Comparison of ENCODE assay signal across 8 mouse cellular contexts in genomic region chr3:53029046-53029445, GRCm38 (mm10). TPM values are rescaled to one million over a fixed set of nuclear protein-coding genes. Genes with fewer than 3 reads are reported as not detected.
A peak's percentile ranks its signal among the peaks of the same experiment; 100 is the strongest.
DNase-seq lines count a peak whose midpoint lies in the region; ATAC-seq and TF ChIP-seq lines count a peak whose summit lies in the region.

No protein-coding gene starts in this region.

- H3K79me2 ChIP-seq in liver, adult 2 months (ENCODE audit: control insufficient read depth, insufficient read depth, low read length), result no peaks in the 10 kb centered on the region

- WGBS in liver, adult 2 months, result 20% methylated on average over 7 of the region's 7 CpGs
- WGBS in liver, embryonic 12.5 days (ENCODE audit: insufficient replicate concordance), result 14% methylated on average over 7 of the region's 7 CpGs
- 26% methylated on average over 7 of the region's 7 CpGs for WGBS in embryonic facial prominence, embryonic 10.5 days
- 25% methylated on average over 7 of the region's 7 CpGs for WGBS in hindbrain, embryonic 15.5 days

- no peak overlapping the region for H3K9ac ChIP-seq in liver, adult 2 months (ENCODE audit: low read depth, low read length)
- no peak overlapping the region for H3K9ac ChIP-seq in liver, embryonic 12.5 days
- no peak overlapping the region for H3K9ac ChIP-seq in hindbrain, embryonic 15.5 days

- ATAC-seq in liver, embryonic 12.5 days, result no peak
- ATAC-seq in hindbrain, embryonic 15.5 days (ENCODE audit: low FRiP score, low read depth), result 0 out of 2 replicates have a peak, but pooled peaks have one; percentile 61

- no peak overlapping the region for H3K27ac ChIP-seq in liver, adult 2 months (replicated peaks; ENCODE audit: insufficient read depth, low read depth, low read length)
- H3K27ac ChIP-seq in liver, embryonic 12.5 days, result no peak overlapping the region
- H3K27ac ChIP-seq in embryonic facial prominence, embryonic 10.5 days (replicated peaks), result no peak overlapping the region
- H3K27ac ChIP-seq in hindbrain, embryonic 15.5 days (replicated peaks), result no peak overlapping the region

- H3K4me2 ChIP-seq in liver, embryonic 12.5 days, result no peak overlapping the region
- H3K4me2 ChIP-seq in hindbrain, embryonic 15.5 days, result no peak overlapping the region

- H3K27me3 ChIP-seq in liver, adult 2 months (ENCODE audit: control insufficient read depth, insufficient read depth, low read length), result 0 out of 2 replicates have a peak, but pooled peaks cover 2% of the 10 kb centered on the region
- H3K27me3 ChIP-seq in liver, embryonic 12.5 days (replicated peaks), result peaks cover 3% of the 10 kb centered on the region; the same call in 1 of the 2 replicates
- H3K27me3 ChIP-seq in embryonic facial prominence, embryonic 10.5 days (replicated peaks; ENCODE audit: low read depth, poor library complexity, severe bottlenecking), result peaks cover 10% of the 10 kb centered on the region; the same call in 1 of the 2 replicates
- H3K27me3 ChIP-seq in hindbrain, embryonic 15.5 days, result no peaks in the 10 kb centered on the region

- TF ChIP-seq POLR2A in liver, adult 2 months (IDR thresholded peaks at IDR 0.05; ENCODE audit: extremely low read depth, insufficient read depth, low read length), result no peak

- intact Hi-C loops in left cerebral cortex, postnatal 4 days (cut with DNase I), result no loop called here

- no peaks in the 10 kb centered on the region for H3K4me1 ChIP-seq in liver, adult 2 months (ENCODE audit: control insufficient read depth, insufficient read depth, low read length)
- peaks cover 13% of the 10 kb centered on the region for H3K4me1 ChIP-seq in liver, embryonic 12.5 days
- H3K4me1 ChIP-seq in embryonic facial prominence, embryonic 10.5 days, result no peaks in the 10 kb centered on the region
- no peaks in the 10 kb centered on the region for H3K4me1 ChIP-seq in hindbrain, embryonic 15.5 days (replicated peaks)

- no peak overlapping the region for H3K4me3 ChIP-seq in liver, adult 2 months (ENCODE audit: insufficient read depth, low read depth, low read length)
- H3K4me3 ChIP-seq in liver, embryonic 12.5 days, result no peak overlapping the region
- H3K4me3 ChIP-seq in embryonic facial prominence, embryonic 10.5 days, result no peak overlapping the region
- no peak overlapping the region for H3K4me3 ChIP-seq in hindbrain, embryonic 15.5 days

- peak; percentile 51 for DNase-seq in liver, adult 2 months (ENCODE audit: extremely low read depth, low read depth, low spot score)
- peak; percentile 35 to 39 for DNase-seq in adrenal gland, postnatal 4 days (ENCODE audit: low spot score in 2 of 2)
- DNase-seq in embryonic facial prominence, embryonic 10.5 days (ENCODE audit: low spot score), result peak; percentile 80
- DNase-seq in left cerebral cortex, postnatal 4 days, result peak; percentile 78
- DNase-seq in ovary, postnatal 14 days (ENCODE audit: low spot score), result peak; percentile 49
- peak; percentile 66 for DNase-seq in thymus, postnatal 25 days

- peak; percentile 67 for TF ChIP-seq CTCF in liver, adult 2 months (IDR thresholded peaks at IDR 0.05; ENCODE audit: low read depth, low read length)

- no peaks in the 10 kb centered on the region for H3K9me3 ChIP-seq in liver, embryonic 12.5 days (replicated peaks)
- H3K9me3 ChIP-seq in embryonic facial prominence, embryonic 10.5 days, result no peaks in the 10 kb centered on the region
- H3K9me3 ChIP-seq in hindbrain, embryonic 15.5 days, result no peaks in the 10 kb centered on the region

- H3K36me3 ChIP-seq in liver, adult 2 months (ENCODE audit: control insufficient read depth, insufficient read depth, low read length), result no peaks in the 10 kb centered on the region
- H3K36me3 ChIP-seq in liver, embryonic 12.5 days, result no peaks in the 10 kb centered on the region
- H3K36me3 ChIP-seq in embryonic facial prominence, embryonic 10.5 days (replicated peaks), result no peaks in the 10 kb centered on the region
- H3K36me3 ChIP-seq in hindbrain, embryonic 15.5 days, result no peaks in the 10 kb centered on the region

RNA-seq across cellular contexts. Expression of gene Cog6, which starts 12.0 kb away (rescaled TPM):
- total RNA-seq in liver, adult 2 months (2014; rRNA removed), result 19.1 and 20.0 TPM in 2 replicates
- polyA plus RNA-seq in liver, adult 2 months (2012; rRNA removed), result 10.8 and 12.0 TPM in 2 replicates
- polyA plus RNA-seq in liver, embryonic 12.5 days (2016; fragmentation: Nextera tagmentation; extraction: Ambion mirVana), result 19.2 and 21.5 TPM in 2 replicates
- 10 to 100 TPM; 32.2 to 33.8 TPM for total RNA-seq in adrenal gland, postnatal 4 days (2021)
- polyA plus RNA-seq in embryonic facial prominence, embryonic 10.5 days (2016; fragmentation: Nextera tagmentation; extraction: Ambion mirVana), result 37.1 and 39.7 TPM in 2 replicates
- polyA plus RNA-seq in hindbrain, embryonic 15.5 days (2015; fragmentation: Nextera tagmentation; extraction: Ambion mirVana), result 47.1 and 47.6 TPM in 2 replicates
- total RNA-seq in left cerebral cortex, postnatal 4 days (2021), result 10 to 100 TPM; 35.9 to 37.7 TPM

RNA-seq across cellular contexts. Expression of gene Lhfp, which starts 12.3 kb away (rescaled TPM):
- total RNA-seq in liver, adult 2 months (2014; rRNA removed), result 10.6 and 14.3 TPM in 2 replicates
- 14.2 and 15.3 TPM in 2 replicates for polyA plus RNA-seq in liver, adult 2 months (2012; rRNA removed)
- 6.3 and 6.9 TPM in 2 replicates for polyA plus RNA-seq in liver, embryonic 12.5 days (2016; fragmentation: Nextera tagmentation; extraction: Ambion mirVana)
- total RNA-seq in adrenal gland, postnatal 4 days (2021), result 10 to 100 TPM; 38.3 to 40.6 TPM
- 20.6 and 26.1 TPM in 2 replicates for polyA plus RNA-seq in embryonic facial prominence, embryonic 10.5 days (2016; fragmentation: Nextera tagmentation; extraction: Ambion mirVana)
- polyA plus RNA-seq in hindbrain, embryonic 15.5 days (2015; fragmentation: Nextera tagmentation; extraction: Ambion mirVana), result 64.8 and 69.7 TPM in 2 replicates
- total RNA-seq in left cerebral cortex, postnatal 4 days (2021), result 10 to 100 TPM; 50.3 to 56.9 TPM
